In genomic region chr10:13162031-13162430, GRCm38 (mm10) we compare ENCODE assay signal across 29 mouse cellular contexts. TPM values are rescaled to one million over a fixed set of nuclear protein-coding genes. Genes with fewer than 3 reads are reported as not detected.
A peak's percentile ranks its signal among the peaks of the same experiment; 100 is the strongest.
DNase-seq lines count a peak whose midpoint lies in the region; ATAC-seq and TF ChIP-seq lines count a peak whose summit lies in the region.
"Had no signal": no experiment of that assay in that cellular context is flagged by ENCODE, and none has a peak within 500 bp of the region (broad histone marks: within the 10 kb centered on the region; RNA-seq: fewer than 3 reads in every experiment).

No protein-coding gene starts in this region.

- H3K27ac ChIP-seq in heart, embryonic 10.5 days, result peak overlapping the region; percentile 52
- H3K27ac ChIP-seq in heart, embryonic 11.5 days (ENCODE audit: low read depth, low read length), result no peak overlapping the region
- H3K27ac ChIP-seq in heart, embryonic 15.5 days, result 0 out of 2 replicates have a peak overlapping the region, but pooled peaks have one; percentile 20
- peak overlapping the region; percentile 64; the same call in 1 of the 2 replicates for H3K27ac ChIP-seq in stomach, embryonic 16.5 days (ENCODE audit: low read length)
- no peak overlapping the region for H3K27ac ChIP-seq in stomach, postnatal 0 days (replicated peaks)
- H3K27ac ChIP-seq: embryonic facial prominence, embryonic 12.5 days; forebrain, embryonic 15.5 days; hindbrain, embryonic 13.5 days; hindbrain, postnatal 0 days; intestine, embryonic 15.5 days had no signal

- DNase-seq in heart, embryonic 10.5 days (ENCODE audit: low spot score), result peak; percentile 67
- no peak for DNase-seq in heart, adult 18-20 months
- DNase-seq in stomach, postnatal 0 days (ENCODE audit: low spot score), result no peak
- no peak for DNase-seq in spleen, postnatal 4 days (ENCODE audit: low spot score in 2 of 2)
- DNase-seq: adrenal gland, postnatal 10 days; B cell, adult 2 months; cerebellum, adult 11-12 months; cerebellum, adult 9-10 months; cerebellum, postnatal 25 days; gastrocnemius, postnatal 10 days; kidney, adult 2 months had no signal

- TF ChIP-seq CTCF in stomach, postnatal 0 days (IDR thresholded peaks at IDR 0.05; ENCODE audit: low read depth), result no peak

- no peak for ATAC-seq in heart, embryonic 11.5 days (replicated peaks; ENCODE audit: insufficient number of reproducible peaks, low FRiP score, low TSS enrichment)
- no peak for ATAC-seq in heart, embryonic 15.5 days (replicated peaks; ENCODE audit: insufficient number of reproducible peaks, insufficient read depth, low FRiP score, low read depth)
- no peak for ATAC-seq in stomach, embryonic 16.5 days (ENCODE audit: insufficient read depth, low FRiP score)
- ATAC-seq in stomach, postnatal 0 days (ENCODE audit: low FRiP score, low TSS enrichment), result no peak
- ATAC-seq: CD4-positive, CD25-positive, alpha-beta regulatory T cell, adult 4 months; forebrain, embryonic 15.5 days; hindbrain, postnatal 0 days; intestine, embryonic 15.5 days had no signal

- no peaks in the 10 kb centered on the region for H3K27me3 ChIP-seq in heart, embryonic 10.5 days (ENCODE audit: insufficient read depth, poor library complexity, severe bottlenecking)
- H3K27me3 ChIP-seq in heart, embryonic 11.5 days (ENCODE audit: control insufficient read depth, insufficient read depth, low read length), result no peaks in the 10 kb centered on the region
- no peaks in the 10 kb centered on the region for H3K27me3 ChIP-seq in heart, embryonic 15.5 days
- H3K27me3 ChIP-seq in stomach, embryonic 16.5 days (ENCODE audit: control insufficient read depth, insufficient read depth, low read length), result no peaks in the 10 kb centered on the region
- H3K27me3 ChIP-seq in stomach, postnatal 0 days (ENCODE audit: control insufficient read depth, insufficient read depth, low read length), result no peaks in the 10 kb centered on the region
- H3K27me3 ChIP-seq: embryonic facial prominence, embryonic 12.5 days; forebrain, embryonic 15.5 days; hindbrain, embryonic 13.5 days; intestine, embryonic 15.5 days had no signal

- peaks cover 13% of the 10 kb centered on the region; the same call in 1 of the 2 replicates for H3K4me1 ChIP-seq in heart, embryonic 10.5 days
- H3K4me1 ChIP-seq in heart, embryonic 11.5 days (ENCODE audit: control insufficient read depth, insufficient read depth, low read length), result 0 out of 2 replicates have a peak, but pooled peaks cover 3% of the 10 kb centered on the region
- peaks cover 8% of the 10 kb centered on the region for H3K4me1 ChIP-seq in heart, embryonic 15.5 days (replicated peaks)
- H3K4me1 ChIP-seq in stomach, embryonic 16.5 days (ENCODE audit: control insufficient read depth, insufficient read depth, low read length), result no peaks in the 10 kb centered on the region
- H3K4me1 ChIP-seq in stomach, postnatal 0 days (replicated peaks; ENCODE audit: control insufficient read depth, insufficient read depth), result no peaks in the 10 kb centered on the region
- H3K4me1 ChIP-seq: embryonic facial prominence, embryonic 12.5 days; forebrain, embryonic 15.5 days; hindbrain, embryonic 13.5 days; intestine, embryonic 15.5 days had no signal

- peaks cover 8% of the 10 kb centered on the region; the same call in 1 of the 2 replicates for H3K36me3 ChIP-seq in heart, embryonic 10.5 days
- H3K36me3 ChIP-seq in heart, embryonic 11.5 days (ENCODE audit: control insufficient read depth, insufficient read depth, low read length), result no peaks in the 10 kb centered on the region
- no peaks in the 10 kb centered on the region for H3K36me3 ChIP-seq in heart, embryonic 15.5 days
- no peaks in the 10 kb centered on the region for H3K36me3 ChIP-seq in stomach, embryonic 16.5 days (ENCODE audit: control insufficient read depth, insufficient read depth, low read length)
- H3K36me3 ChIP-seq in stomach, postnatal 0 days (ENCODE audit: control insufficient read depth, insufficient read depth, low read length), result no peaks in the 10 kb centered on the region
- H3K36me3 ChIP-seq: embryonic facial prominence, embryonic 12.5 days; forebrain, embryonic 15.5 days; G1E; hindbrain, embryonic 13.5 days; intestine, embryonic 15.5 days had no signal

- no peak for TF ChIP-seq EP300 in stomach, postnatal 0 days (optimal IDR thresholded peaks at IDR 0.05)

- H3K9ac ChIP-seq in heart, embryonic 11.5 days (ENCODE audit: low read depth, low read length), result no peak overlapping the region
- H3K9ac ChIP-seq in heart, embryonic 15.5 days, result no peak overlapping the region
- H3K9ac ChIP-seq in stomach, embryonic 16.5 days (ENCODE audit: low read length), result no peak overlapping the region
- no peak overlapping the region for H3K9ac ChIP-seq in stomach, postnatal 0 days (ENCODE audit: low read length)
- H3K9ac ChIP-seq: embryonic facial prominence, embryonic 12.5 days; forebrain, embryonic 15.5 days; hindbrain, embryonic 13.5 days; intestine, embryonic 15.5 days had no signal

- 28% methylated on average over 4 of the region's 4 CpGs for WGBS in heart, embryonic 10.5 days
- 31% methylated on average over 4 of the region's 4 CpGs for WGBS in heart, embryonic 11.5 days (ENCODE audit: insufficient replicate concordance)
- WGBS in heart, embryonic 15.5 days, result 30% methylated on average over 4 of the region's 4 CpGs
- WGBS in stomach, embryonic 16.5 days, result 52% methylated on average over 4 of the region's 4 CpGs
- 54% methylated on average over 4 of the region's 4 CpGs for WGBS in stomach, postnatal 0 days

- no peak overlapping the region for H3K4me3 ChIP-seq in heart, embryonic 10.5 days
- H3K4me3 ChIP-seq in heart, embryonic 11.5 days (ENCODE audit: low read depth, low read length), result no peak overlapping the region
- no peak overlapping the region for H3K4me3 ChIP-seq in heart, embryonic 15.5 days
- H3K4me3 ChIP-seq in stomach, embryonic 16.5 days (replicated peaks; ENCODE audit: low read length), result no peak overlapping the region
- H3K4me3 ChIP-seq in stomach, postnatal 0 days (ENCODE audit: low read depth, low read length), result no peak overlapping the region
- H3K4me3 ChIP-seq: embryonic facial prominence, embryonic 12.5 days; forebrain, embryonic 15.5 days; hindbrain, embryonic 13.5 days; intestine, embryonic 15.5 days had no signal

- no peaks in the 10 kb centered on the region for H3K9me3 ChIP-seq in heart, embryonic 10.5 days
- no peaks in the 10 kb centered on the region for H3K9me3 ChIP-seq in heart, embryonic 11.5 days (replicated peaks; ENCODE audit: control insufficient read depth, low read length)
- no peaks in the 10 kb centered on the region for H3K9me3 ChIP-seq in heart, embryonic 15.5 days (replicated peaks)
- no peaks in the 10 kb centered on the region for H3K9me3 ChIP-seq in stomach, embryonic 16.5 days (replicated peaks; ENCODE audit: control insufficient read depth, low read length)
- H3K9me3 ChIP-seq in stomach, postnatal 0 days (ENCODE audit: control insufficient read depth, low read length), result no peaks in the 10 kb centered on the region
- H3K9me3 ChIP-seq: embryonic facial prominence, embryonic 12.5 days; forebrain, embryonic 15.5 days; G1E; intestine, embryonic 15.5 days had no signal

- no peak overlapping the region for H3K4me2 ChIP-seq in heart, embryonic 11.5 days
- no peak overlapping the region for H3K4me2 ChIP-seq in heart, embryonic 15.5 days
- no peak overlapping the region for H3K4me2 ChIP-seq in stomach, embryonic 16.5 days (ENCODE audit: low read depth, low read length)
- no peak overlapping the region for H3K4me2 ChIP-seq in stomach, postnatal 0 days (replicated peaks; ENCODE audit: low read depth)
- H3K4me2 ChIP-seq: embryonic facial prominence, embryonic 12.5 days; forebrain, embryonic 15.5 days; hindbrain, embryonic 13.5 days; intestine, embryonic 15.5 days had no signal

RNA-seq across cellular contexts. Expression of gene Zc2hc1b, which starts 15.8 kb away (rescaled TPM):
- polyA plus RNA-seq in heart, embryonic 10.5 days (2016; fragmentation: Nextera tagmentation; extraction: Ambion mirVana), result not detected in 2 replicates
- polyA plus RNA-seq in heart, embryonic 11.5 days (2014; fragmentation: Nextera tagmentation; extraction: Ambion mirVana), result not detected in 2 replicates
- polyA plus RNA-seq in heart, embryonic 15.5 days (2015; fragmentation: Nextera tagmentation; extraction: Ambion mirVana), result not detected in 2 replicates
- total RNA-seq in heart, adult 18-20 months (2021), result not detected
- not detected in 2 replicates for polyA plus RNA-seq in stomach, embryonic 16.5 days (2015; fragmentation: Nextera tagmentation; extraction: Ambion mirVana)
- polyA plus RNA-seq in stomach, postnatal 0 days (2015; fragmentation: Nextera tagmentation; extraction: Ambion mirVana), result not detected in 2 replicates
- total RNA-seq: adrenal gland, postnatal 10 days; adrenal gland, postnatal 4 days; G1E; gastrocnemius, postnatal 10 days; hematopoietic stem cell, adult 5-6 weeks; hindbrain, postnatal 0 days had no signal
- polyA plus RNA-seq: brain, embryonic 14.5 days; CD4-positive, CD25-positive, alpha-beta regulatory T cell, adult 4 months; cortical plate, adult 2 months; embryonic facial prominence, embryonic 12.5 days; forebrain, embryonic 11.5 days; forebrain, embryonic 15.5 days; frontal cortex, adult 2 months; G1E; gonadal fat pad, adult 2 months; heart, postnatal 0 days; hindbrain, embryonic 13.5 days; hindbrain, postnatal 0 days; intestine, embryonic 15.5 days; kidney, adult 2 months had no signal

RNA-seq across cellular contexts. Expression of gene Ltv1, which starts 30.9 kb away (rescaled TPM):
- polyA plus RNA-seq in heart, embryonic 10.5 days (2016; fragmentation: Nextera tagmentation; extraction: Ambion mirVana), result 79.1 and 81.1 TPM in 2 replicates
- polyA plus RNA-seq in heart, embryonic 11.5 days (2014; fragmentation: Nextera tagmentation; extraction: Ambion mirVana), result 60.0 and 65.2 TPM in 2 replicates
- 42.7 and 46.0 TPM in 2 replicates for polyA plus RNA-seq in heart, embryonic 15.5 days (2015; fragmentation: Nextera tagmentation; extraction: Ambion mirVana)
- 10 to 100 TPM; 22.5 to 23.3 TPM for total RNA-seq in heart, adult 18-20 months (2021)
- polyA plus RNA-seq in stomach, embryonic 16.5 days (2015; fragmentation: Nextera tagmentation; extraction: Ambion mirVana), result 76.3 and 77.5 TPM in 2 replicates
- polyA plus RNA-seq in stomach, postnatal 0 days (2015; fragmentation: Nextera tagmentation; extraction: Ambion mirVana), result 58.2 and 63.1 TPM in 2 replicates

Comparison
In these comparisons a context has a peak if more than half of its experiments do, and no peak if none do; other contexts are left out.
1. H3K27ac ChIP-seq: peak in heart, embryonic 10.5 days (single experiment), heart, embryonic 15.5 days (single experiment) and stomach, embryonic 16.5 days (single experiment); none in heart, embryonic 11.5 days (single experiment) and stomach, postnatal 0 days (single experiment).